Mouse (Mus musculus) liver, postnatal 0 days (tissue): ENCODE measurements around the gene Rgmb.

Experiments used
- CTCF ChIP-seq: sonication (generic); IDR thresholded peaks from 2 replicates; pipeline ENCODE4 v1.5.1; 2016; ENCODE audit warnings: antibody characterized with exemption, low read depth
- EP300 ChIP-seq: IDR thresholded peaks from 2 replicates; pipeline ENCODE4 v1.6.1; 2016; ENCODE audit warnings: antibody characterized with exemption, low read depth, mild to moderate bottlenecking

- TF ChIP-seq CTCF (no peak), EP300 (peak; percentile 37; the same call in 1 of the 2 replicates)
These were observed 56.9 kb downstream of the Rgmb start for GRCm38 (mm10) chr17:15773956-15774355.
